Mouse (Mus musculus) Patski (cell line): ENCODE results near the gene Sfxn2. TPM values are rescaled to one million over a fixed set of nuclear protein-coding genes. Genes with fewer than 3 reads are reported as not detected.

Experiments
- ATAC-seq: fragments of 100-300 bp; one replicate; pipeline ENCODE4 v1.8.0; 2021
- CTCF ChIA-PET: fragments of 350-600 bp; sonication (Branson Sonifier 250); formaldehyde crosslinking; loops from one replicate; lab custom pipeline; 2022; ENCODE audit warnings: inconsistent platforms; lab: Charles Lee
- POLR2A ChIA-PET: fragments of 350-600 bp; sonication (Branson Sonifier 250); formaldehyde crosslinking; loops from one replicate; lab custom pipeline; 2022; ENCODE audit warnings: antibody characterized with exemption, inconsistent platforms; lab: Charles Lee
- DNase-seq: peaks from one replicate; pipeline ENCODE4 v3.0.0-alpha.2; 2011; ENCODE audit warnings: low read depth, low spot score
- H3K27me3 ChIP-seq: fragments of 371-371 bp; one replicate; pipeline ENCODE4 v1.5.1; 2021
- CTCF ChIP-seq: fragments of 100-300 bp; IDR thresholded peaks from one replicate; pipeline ENCODE4 v1.5.1; 2021
- in situ Hi-C: fragments of 300-500 bp; cut with MboI; formaldehyde crosslinking; loops from 3 replicates; pipeline ENCODE4 v1.11.1; 2018; ENCODE audit warnings: low pct_unique_long_range_greater_than_20kb, mixed read lengths
- polyA plus RNA-seq: library from polyadenylated mRNA; unstranded; gene quantifications from one replicate; pipeline ENCODE4 v1.2.3, GENCODE M21; 2021

Gene Sfxn2
- polyA plus RNA-seq, 1 experiment from 2014 or later = 9.3 TPM

DNA sequence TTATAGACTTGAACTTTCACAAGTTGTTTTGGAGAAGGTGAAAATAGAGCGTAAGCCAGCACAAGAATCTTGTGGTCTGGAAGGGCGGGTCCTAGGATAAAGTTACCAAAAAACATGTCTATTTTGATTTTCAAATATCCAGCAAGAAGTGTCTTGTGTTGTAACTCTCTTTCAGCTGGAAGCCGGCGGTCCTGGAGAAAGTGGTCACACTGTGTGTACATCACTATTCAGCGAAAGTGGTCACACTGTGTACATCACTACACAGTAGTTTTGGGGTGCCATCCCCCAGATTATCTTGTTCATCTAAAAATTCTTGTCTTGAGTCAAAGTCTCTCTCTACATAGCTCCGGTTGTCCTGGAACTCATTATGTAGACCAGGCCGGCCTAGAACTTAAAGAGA, 35.0 kb downstream of the Sfxn2 start:
- no peak for ATAC-seq
- ChIA-PET CTCF (interaction anchor here (1.3 to 1.6 kb wide), 3 partner anchors 10 to 42 kb away, joined by 3 to 4 read pairs (median 4); no protein-coding TSS in a partner anchor), POLR2A (no interaction called here)
- no peak for DNase-seq
- TF ChIP-seq CTCF = no peak
- in situ Hi-C loops = no loop called here
- H3K27me3 ChIP-seq = no peaks in the 10 kb centered on the region

DNA sequence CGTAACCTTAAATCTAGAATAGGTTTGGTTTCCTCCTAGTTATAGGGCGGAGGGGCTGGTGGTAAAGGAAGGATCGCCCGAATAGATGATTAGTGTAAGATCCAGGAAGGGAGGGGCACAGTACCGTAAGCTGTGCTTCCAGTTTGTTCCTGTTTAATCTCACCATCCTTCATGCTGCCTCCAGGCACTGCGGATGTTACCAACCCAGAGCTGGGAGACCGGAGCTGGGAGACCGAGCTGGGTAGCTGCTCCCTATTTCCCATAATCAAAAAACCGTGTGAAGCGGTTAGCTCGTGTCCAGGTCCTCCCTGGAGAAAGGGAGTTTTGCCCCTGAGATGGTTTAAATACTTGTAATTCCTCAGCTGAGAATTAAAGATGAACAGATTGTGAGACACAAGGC, 43.2 kb downstream of the Sfxn2 start:
- DNase-seq = no peak
- in situ Hi-C loops = no loop called here
- CTCF ChIA-PET = interaction anchor here (0.7 kb wide), 1 partner anchor 36 kb away, joined by 3 read pairs; no protein-coding TSS in a partner anchor
- TF ChIP-seq CTCF = no peak
- H3K27me3 ChIP-seq = no peaks in the 10 kb centered on the region
- no peak for ATAC-seq
- POLR2A ChIA-PET = no interaction called here

DNA sequence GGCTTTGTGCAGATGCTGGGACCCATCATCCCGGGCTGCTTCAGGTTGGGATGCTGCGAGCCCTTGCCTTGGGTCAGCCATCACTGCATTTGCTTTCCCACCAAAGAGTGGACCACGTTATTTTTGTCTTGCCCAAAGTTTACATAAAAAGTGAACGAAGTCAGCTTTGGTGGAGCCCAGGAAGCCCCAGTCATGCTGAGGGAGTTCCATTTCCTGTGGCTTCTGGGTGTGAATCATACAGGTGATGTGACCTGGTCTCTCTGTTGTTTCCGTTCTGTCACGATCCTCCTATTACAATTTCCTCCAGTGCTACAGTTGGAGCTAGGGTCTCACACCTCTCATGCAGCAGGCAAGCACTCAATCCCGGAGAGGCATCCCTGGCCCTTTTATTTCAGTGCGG, 44.2 kb downstream of the Sfxn2 start:
- ChIA-PET POLR2A (interaction anchor here (0.6 kb wide), 1 partner anchor 16 kb away, joined by 4 read pairs; no protein-coding TSS in a partner anchor), CTCF (interaction anchor here (1.3 kb wide), 1 partner anchor 11 kb away, joined by 4 read pairs; no protein-coding TSS in a partner anchor)
- in situ Hi-C loops = no loop called here
- no peak for TF ChIP-seq CTCF
- no peaks in the 10 kb centered on the region for H3K27me3 ChIP-seq
- DNase-seq (no peak), ATAC-seq (no peak)

DNA sequence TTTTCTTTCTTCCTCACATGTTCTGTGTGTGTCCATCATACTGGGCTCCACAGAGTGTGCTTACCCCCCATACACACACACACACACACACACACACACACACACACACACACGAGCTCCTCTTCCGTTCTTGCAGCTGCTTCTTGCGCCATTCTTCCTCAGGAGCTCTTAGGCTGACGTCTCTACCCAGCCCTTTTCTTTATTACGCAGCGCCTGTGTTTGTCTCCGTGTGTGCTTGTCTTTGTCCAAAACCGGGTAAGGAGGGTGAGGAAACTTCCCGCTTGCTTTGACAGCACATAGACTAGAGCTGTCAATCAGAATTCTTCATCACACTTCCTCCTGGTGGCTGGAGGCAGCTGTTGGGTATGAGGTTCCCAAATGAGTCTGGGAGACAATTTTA, 45.2 kb downstream of the Sfxn2 start:
- ATAC-seq (no peak), DNase-seq (no peak)
- in situ Hi-C loops = no loop called here
- ChIA-PET CTCF (interaction anchor here (1.3 kb wide), 2 partner anchors 10 to 12 kb away, joined by 4 read pairs; no protein-coding TSS in a partner anchor), POLR2A (no interaction called here)
- TF ChIP-seq CTCF = no peak
- H3K27me3 ChIP-seq = no peaks in the 10 kb centered on the region

DNA sequence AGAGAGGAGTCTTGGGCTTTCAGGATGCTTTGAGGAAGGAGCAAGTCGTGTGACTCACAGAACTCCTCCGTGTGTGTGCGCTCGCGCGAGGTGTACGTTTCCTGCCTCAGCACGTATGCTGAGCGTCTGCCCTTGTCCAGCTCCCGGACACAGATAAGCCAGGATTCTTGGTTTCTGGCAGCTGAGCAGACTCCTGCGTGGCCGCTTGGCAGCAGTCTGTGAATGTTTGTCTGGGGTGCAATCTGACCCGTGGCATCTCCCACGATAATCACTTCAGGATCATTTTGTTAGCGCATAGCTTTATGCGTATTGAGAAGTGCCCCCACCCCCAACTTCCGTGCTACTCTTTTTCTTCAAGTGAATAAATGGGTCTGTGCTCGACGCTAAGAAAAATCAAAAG, 45.8 kb downstream of the Sfxn2 start:
- ChIA-PET CTCF (interaction anchor here (1.3 to 1.7 kb wide), 2 partner anchors 11 to 31 kb away, joined by 4 read pairs; no protein-coding TSS in a partner anchor), POLR2A (no interaction called here)
- TF ChIP-seq CTCF = no peak
- DNase-seq (no peak), ATAC-seq (no peak)
- in situ Hi-C loops = no loop called here
- no peaks in the 10 kb centered on the region for H3K27me3 ChIP-seq

DNA sequence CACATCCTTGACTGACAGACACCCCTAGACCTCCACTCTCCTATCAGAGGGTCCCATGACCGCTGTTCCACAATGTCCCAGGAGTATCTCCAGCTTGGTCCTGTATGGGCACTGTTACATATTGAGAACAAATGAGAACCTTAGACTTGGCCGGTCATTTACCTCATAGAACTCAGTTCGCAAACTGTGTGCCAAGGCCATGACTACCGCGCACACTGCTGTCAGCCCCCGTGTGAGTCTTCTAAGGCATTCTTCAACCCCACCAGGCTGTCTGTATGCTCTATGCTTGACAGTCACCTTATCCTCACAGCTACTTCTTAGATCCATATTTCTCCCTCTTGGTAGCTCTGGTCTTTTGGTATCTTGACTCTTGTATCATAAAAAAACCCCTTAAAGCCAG, 46.4 kb downstream of the Sfxn2 start:
- ATAC-seq (no peak), DNase-seq (no peak)
- no peak for TF ChIP-seq CTCF
- ChIA-PET CTCF (interaction anchor here (1.7 kb wide), 1 partner anchor 31 kb away, joined by 4 read pairs; no protein-coding TSS in a partner anchor), POLR2A (no interaction called here)
- H3K27me3 ChIP-seq = no peaks in the 10 kb centered on the region
- in situ Hi-C loops = no loop called here

DNA sequence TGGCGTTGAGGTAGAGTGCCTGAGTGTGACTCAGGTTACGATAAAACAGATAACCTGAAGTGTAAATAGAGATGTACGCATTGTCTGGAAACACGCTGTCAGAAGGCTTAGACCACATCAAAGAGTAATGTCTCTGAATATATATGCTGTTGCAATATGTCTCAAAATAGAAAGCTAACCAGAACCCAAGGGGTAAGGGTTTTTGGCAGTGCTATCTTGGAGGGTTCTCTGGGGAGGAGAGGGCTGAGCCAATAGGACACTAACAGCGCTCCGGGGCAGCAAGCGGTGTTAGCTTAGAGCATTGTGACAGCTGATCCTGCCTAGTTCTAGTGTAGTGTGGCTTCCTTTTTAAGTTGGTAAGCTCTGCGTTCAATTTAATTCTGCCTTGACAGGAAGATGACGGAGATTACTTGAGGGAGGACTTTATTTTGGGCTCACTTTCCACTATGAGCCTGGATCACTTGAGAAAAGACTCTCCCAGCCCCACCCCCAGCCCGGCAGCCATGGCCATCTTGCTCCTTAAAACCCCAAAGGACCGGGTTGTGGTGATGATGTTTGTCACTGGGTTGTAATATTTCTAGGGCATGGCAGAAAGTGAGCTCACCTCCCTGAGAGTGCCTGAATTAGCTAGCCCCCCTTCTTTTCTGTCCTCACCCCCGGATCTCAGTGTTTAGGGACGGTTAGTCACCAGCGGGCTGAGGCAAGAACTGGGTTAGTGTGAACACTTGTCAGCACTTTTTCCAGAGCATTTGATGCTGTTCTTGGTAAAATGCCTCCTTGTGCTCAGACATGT, 47.0 kb downstream of the Sfxn2 start:
- no peak for TF ChIP-seq CTCF
- ChIA-PET CTCF (interaction anchor here (0.9 to 1.7 kb wide), 3 partner anchors 17 to 33 kb away, joined by 3 to 4 read pairs (median 3); no protein-coding TSS in a partner anchor), POLR2A (no interaction called here)
- in situ Hi-C loops = no loop called here
- no peaks in the 10 kb centered on the region for H3K27me3 ChIP-seq
- DNase-seq (no peak), ATAC-seq (no peak)

DNA sequence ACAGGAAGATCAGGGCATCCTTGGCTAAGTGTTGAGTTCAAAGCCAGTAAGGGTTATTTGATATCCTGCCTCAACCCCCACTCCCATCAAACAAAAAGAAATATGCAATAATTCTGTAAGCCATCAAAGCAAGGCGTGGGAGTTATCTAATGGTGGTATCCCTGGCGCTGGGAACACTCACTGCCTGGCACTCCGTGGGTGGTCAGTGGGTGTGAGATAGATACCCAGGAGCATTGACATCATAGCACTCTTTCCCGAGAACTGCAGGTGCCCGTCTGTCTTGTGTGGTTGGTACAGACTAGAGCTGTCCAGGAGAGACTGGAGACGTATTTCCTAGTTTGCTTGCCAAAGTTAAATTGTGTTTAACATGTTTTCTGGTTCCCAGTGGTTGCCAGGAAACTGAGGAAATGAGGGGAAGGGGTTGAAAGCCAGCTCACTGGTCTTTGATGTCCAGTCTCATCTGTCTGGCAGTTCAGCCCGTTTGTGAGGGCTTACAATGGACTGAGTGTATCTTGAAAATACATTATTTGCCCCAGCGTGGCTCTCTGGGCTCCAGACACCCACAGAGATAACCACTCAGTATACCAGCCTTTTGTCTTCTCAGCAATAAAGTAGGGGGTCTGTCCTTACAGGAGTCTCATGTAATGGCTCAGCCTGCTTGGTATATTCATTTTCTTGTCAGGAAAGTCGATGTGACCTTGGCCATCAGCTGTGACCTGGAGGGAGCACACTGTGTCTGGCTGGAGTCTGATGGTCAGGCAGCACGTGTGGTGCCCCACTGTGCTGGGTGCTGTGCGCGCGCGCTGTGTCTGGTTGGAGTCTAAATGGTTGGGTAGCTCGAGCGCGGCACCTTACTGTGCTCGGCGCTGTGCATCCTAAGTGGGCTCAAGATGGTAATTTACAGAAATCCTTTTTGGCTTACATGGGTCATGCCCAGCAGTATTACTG, 48.3 kb downstream of the Sfxn2 start:
- in situ Hi-C loops = no loop called here
- no peaks in the 10 kb centered on the region for H3K27me3 ChIP-seq
- no peak for TF ChIP-seq CTCF
- ChIA-PET POLR2A (interaction anchor here (0.6 kb wide), 2 partner anchors 20 to 144 kb away, joined by 3 to 4 read pairs; no protein-coding TSS in a partner anchor), CTCF (no interaction called here)
- DNase-seq (no peak), ATAC-seq (no peak)

DNA sequence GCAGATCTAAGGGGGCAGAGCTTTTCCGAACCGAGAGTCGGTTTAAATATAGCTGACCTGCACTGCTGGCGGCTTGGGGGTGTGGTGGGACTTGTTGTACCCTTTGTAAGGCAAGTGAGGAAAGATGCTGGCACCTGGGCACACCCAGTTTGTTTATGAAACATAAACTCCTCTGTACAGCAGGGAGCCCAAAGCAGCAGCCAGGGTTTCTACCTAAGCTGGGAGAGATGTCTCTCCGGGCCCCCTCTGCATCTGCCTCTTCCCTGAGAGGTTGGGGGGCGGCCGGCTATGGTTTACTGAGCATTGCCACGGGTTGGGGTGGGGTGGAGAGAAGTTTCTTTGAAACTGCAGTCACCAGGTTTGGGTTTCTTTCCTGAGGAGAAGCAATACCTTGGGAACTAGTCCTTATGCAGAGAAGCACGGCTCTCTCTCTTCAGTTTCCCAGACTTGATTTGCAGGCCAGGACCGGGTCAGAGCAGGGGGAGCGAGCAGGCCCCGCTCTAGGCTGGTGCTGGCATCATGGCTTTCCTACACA, 49.6 kb downstream of the Sfxn2 start:
- POLR2A ChIA-PET = interaction anchor here (0.6 kb wide), 1 partner anchor 21 kb away, joined by 3 read pairs; no protein-coding TSS in a partner anchor
- no peaks in the 10 kb centered on the region for H3K27me3 ChIP-seq
- DNase-seq (no peak), ATAC-seq (peak; percentile 23)
- in situ Hi-C loops = no loop called here
- CTCF ChIA-PET = no interaction called here
- TF ChIP-seq CTCF = no peak

DNA sequence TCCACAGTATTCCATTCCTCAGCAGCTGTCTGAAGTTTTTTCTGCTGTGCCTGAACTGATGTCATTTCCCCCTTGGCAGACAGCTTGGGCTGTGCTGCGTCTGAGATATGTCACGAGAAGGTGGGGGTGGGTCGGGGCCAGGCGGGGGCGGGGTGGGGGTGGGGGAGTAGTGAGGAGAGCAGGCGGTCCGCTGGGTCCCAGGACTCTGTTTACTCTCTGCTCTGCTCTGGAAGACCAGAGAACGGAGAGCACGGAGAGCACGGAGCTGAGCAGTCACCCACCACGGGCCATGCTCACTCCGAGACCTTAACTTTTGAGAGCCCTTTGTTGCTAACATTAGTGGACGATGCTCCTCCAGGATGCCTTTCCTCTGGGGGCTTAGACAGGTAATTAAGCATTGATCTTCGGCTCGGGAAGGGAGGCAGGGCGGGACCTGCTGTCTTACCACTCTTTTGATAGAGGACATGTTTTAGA, 50.1 kb downstream of the Sfxn2 start:
- CTCF ChIA-PET = no interaction called here
- POLR2A ChIA-PET = interaction anchor here (0.6 kb wide), 2 partner anchors 22 to 123 kb away, joined by 3 read pairs; no protein-coding TSS in a partner anchor
- peak; percentile 14 for ATAC-seq
- DNase-seq = no peak
- no peak for TF ChIP-seq CTCF
- in situ Hi-C loops = no loop called here
- no peaks in the 10 kb centered on the region for H3K27me3 ChIP-seq
